Mouse (Mus musculus) myocyte (in vitro differentiated cells): Measurements from ENCODE around the gene Pde7b.

Experiments used
- CEBPB ChIP-seq: IDR thresholded peaks from 2 replicates; pipeline ENCODE4 v1.6.1; 2011; ENCODE audit warnings: mild to moderate bottlenecking, moderate library complexity; ENCODE audit not compliant: poor library complexity, insufficient read depth, severe bottlenecking
- E2F4 ChIP-seq: IDR thresholded peaks from one replicate; pipeline ENCODE4 v1.6.1; 2011; ENCODE audit warnings: mild to moderate bottlenecking, control low read depth, moderate library complexity; ENCODE audit not compliant: insufficient read depth
- MAX ChIP-seq: IDR thresholded peaks from one replicate; pipeline ENCODE4 v1.6.1; 2011; ENCODE audit warnings: low read depth, mild to moderate bottlenecking, control low read depth
- MYOD1 ChIP-seq, 3 experiments: IDR thresholded peaks; one replicate each; pipeline ENCODE4 v1.6.1; 2011; ENCODE audit warnings: control low read depth in 2 of 3, low read depth in 2 of 3, mild to moderate bottlenecking in 2 of 3, moderate library complexity in 1 of 3; ENCODE audit not compliant: insufficient read length in 2 of 3, control insufficient read depth in 1 of 3
- POLR2A ChIP-seq: IDR thresholded peaks from one replicate; pipeline ENCODE4 v1.6.1; 2011; ENCODE audit warnings: low read depth, mild to moderate bottlenecking, control low read depth, moderate library complexity; ENCODE audit not compliant: insufficient read length
- POLR2AphosphoS2 ChIP-seq: IDR thresholded peaks from one replicate; pipeline ENCODE4 v1.6.1; 2011; ENCODE audit warnings: low read depth, control low read depth; ENCODE audit not compliant: insufficient read length
- REST ChIP-seq: IDR thresholded peaks from one replicate; pipeline ENCODE4 v1.6.1; 2011; ENCODE audit warnings: mild to moderate bottlenecking, control low read depth, moderate library complexity; ENCODE audit not compliant: insufficient read depth, insufficient read length
- SRF ChIP-seq: IDR thresholded peaks from one replicate; pipeline ENCODE4 v1.6.1; 2011; ENCODE audit warnings: low read depth; ENCODE audit not compliant: control insufficient read depth, insufficient read length
- TCF12 ChIP-seq: IDR thresholded peaks from one replicate; pipeline ENCODE4 v1.6.1; 2011; ENCODE audit warnings: mild to moderate bottlenecking, control low read depth; ENCODE audit not compliant: poor library complexity, insufficient read depth, severe bottlenecking
- TCF3 ChIP-seq: IDR thresholded peaks from one replicate; pipeline ENCODE4 v1.6.1; 2011; ENCODE audit warnings: low read depth, control low read depth; ENCODE audit not compliant: insufficient read length
- USF1 ChIP-seq: IDR thresholded peaks from one replicate; pipeline ENCODE4 v1.6.1; 2011; ENCODE audit warnings: low read depth, mild to moderate bottlenecking, control low read depth, moderate library complexity

GRCm38 (mm10) chr10:20390568-20390967 is 334.3 kb downstream of the Pde7b start:
- TF ChIP-seq POLR2A = no peak
- no peak for TF ChIP-seq MAX
- TF ChIP-seq TCF12 = no peak
- no peak for TF ChIP-seq CEBPB
- no peak for TF ChIP-seq USF1
- TF ChIP-seq POLR2AphosphoS2 = no peak
- no peak for TF ChIP-seq REST
- no peak for TF ChIP-seq E2F4
- no peak for TF ChIP-seq TCF3
- TF ChIP-seq MYOD1 (IDR thresholded peaks at IDR 0.05; ENCODE audit: control insufficient read depth in 1 of 3, insufficient read length in 2 of 3, low read depth in 2 of 3) = no peak
- no peak for TF ChIP-seq SRF
